Mouse (Mus musculus) common myeloid progenitor, adult 5-6 weeks (primary cell): Measurements from ENCODE around the gene Il13ra2. TPM values are rescaled to one million over a fixed set of nuclear protein-coding genes. Genes with fewer than 3 reads are reported as not detected.
"Not testable (repeated sequence)": the region's sequence is repeated elsewhere in the genome, so short reads cannot be mapped to it uniquely, and the experiment has no call there.

Source experiments
- ATAC-seq: replicated peaks from 2 replicates; pipeline ENCODE4 v1.8.0; 2016; ENCODE audit warnings: low read depth, mild to moderate bottlenecking, moderate TSS enrichment, inconsistent platforms; ENCODE audit not compliant: poor library complexity, severe bottlenecking
- total RNA-seq: library from RNA; stranded (forward); fragments of 200-1000, 187-1606 nt; gene quantifications from 2 replicates; pipeline ENCODE4 v1.2.3, GENCODE M21; 2017

The Il13ra2 gene
- not detected in 2 replicates for total RNA-seq

- ATAC-seq: no peak
These were observed at the start of gene Il13ra2 for GRCm38 (mm10) chrX:147429129-147429528. Gene Il13ra2, minus strand, starts transcription at chrX:147429192.

- ATAC-seq: not testable (repeated sequence)
These were observed 24.6 kb upstream of the Il13ra2 start, which contains the start of gene Vmn1r239-ps for GRCm38 (mm10) chrX:147453610-147454009. Gene Vmn1r239-ps, minus strand, starts transcription at chrX:147453710.

- ATAC-seq: no peak
These were observed 14.4 kb upstream of the Il13ra2 start for GRCm38 (mm10) chrX:147443386-147443785.

GRCm38 (mm10) chrX:147435400-147435799 is 6.4 kb upstream of the Il13ra2 start:
- no peak for ATAC-seq

- ATAC-seq: no peak
These were observed 761 bp upstream of the Il13ra2 start for GRCm38 (mm10) chrX:147429753-147430152.

GRCm38 (mm10) chrX:147393446-147393845 is 35.5 kb downstream of the Il13ra2 start:
- no peak for ATAC-seq

- ATAC-seq: no peak
These were observed 79.8 kb downstream of the Il13ra2 start for GRCm38 (mm10) chrX:147349167-147349566.

Other genes with a start within 250 kb of the Il13ra2 start
- not detected in 2 replicates for gene Vmn1r239-ps, start 24.5 kb upstream of the Il13ra2 start, total RNA-seq
- gene Lrch2, start 124.9 kb upstream of the Il13ra2 start, total RNA-seq: 0.53 and 4.3 TPM in 2 replicates